Mouse (Mus musculus): ENCODE measurements around the gene Fam3b. TPM values are rescaled to one million over a fixed set of nuclear protein-coding genes. Genes with fewer than 3 reads are reported as not detected.

Fam3b gene
- polyA plus RNA-seq (2016; fragmentation: Nextera tagmentation; extraction: Ambion mirVana): not detected in 2 replicates

GRCm38 (mm10) chr16:97514099-97514940, at the start of gene Fam3b:
Fam3b (minus strand) TSS chr16:97514816.
- Histone ChIP-seq H3K27me3 (ENCODE audit: low read depth, poor library complexity, severe bottlenecking) (no peaks in the 10 kb centered on the region), H3K4me1 (no peaks in the 10 kb centered on the region), H3K27ac (replicated peaks) (no peak within 1 kb of the TSS), H3K4me3 (no peak within 1 kb of the TSS), H3K9me3 (replicated peaks) (no peaks in the 10 kb centered on the region), H3K36me3 (no peaks in the 10 kb centered on the region)
- 75% methylated on average over 4 of the region's 4 CpGs for WGBS
- DNase-seq (ENCODE audit: low spot score): no peak

DNA sequence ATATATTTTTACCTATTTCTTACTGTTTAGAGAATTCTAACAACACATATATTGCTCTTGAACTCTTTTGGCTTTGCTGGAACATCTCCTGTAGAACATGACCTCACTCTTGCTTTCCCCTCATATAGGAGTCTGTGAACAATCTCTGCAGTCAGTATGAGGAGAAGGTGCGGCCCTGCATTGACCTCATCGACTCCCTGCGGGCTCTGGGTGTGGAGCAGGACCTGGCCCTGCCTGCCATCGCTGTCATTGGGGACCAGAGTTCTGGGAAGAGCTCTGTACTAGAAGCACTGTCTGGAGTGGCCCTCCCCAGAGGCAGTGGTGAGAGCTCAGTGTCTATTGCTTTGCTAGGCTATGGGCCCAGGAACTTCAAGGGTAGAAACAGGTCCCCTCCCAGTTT, 29.7 kb upstream of the Fam3b start:
- no peaks in the 10 kb centered on the region for H3K4me1 ChIP-seq
- H3K9me3 ChIP-seq (replicated peaks): no peaks in the 10 kb centered on the region
- H3K4me3 ChIP-seq: no peak overlapping the region
- DNase-seq (ENCODE audit: low spot score): no peak
- H3K27me3 ChIP-seq (ENCODE audit: low read depth, poor library complexity, severe bottlenecking): no peaks in the 10 kb centered on the region
- H3K36me3 ChIP-seq: no peaks in the 10 kb centered on the region
- no peak overlapping the region for H3K27ac ChIP-seq (replicated peaks)
- WGBS: 86% methylated on average over 4 of the region's 4 CpGs

DNA sequence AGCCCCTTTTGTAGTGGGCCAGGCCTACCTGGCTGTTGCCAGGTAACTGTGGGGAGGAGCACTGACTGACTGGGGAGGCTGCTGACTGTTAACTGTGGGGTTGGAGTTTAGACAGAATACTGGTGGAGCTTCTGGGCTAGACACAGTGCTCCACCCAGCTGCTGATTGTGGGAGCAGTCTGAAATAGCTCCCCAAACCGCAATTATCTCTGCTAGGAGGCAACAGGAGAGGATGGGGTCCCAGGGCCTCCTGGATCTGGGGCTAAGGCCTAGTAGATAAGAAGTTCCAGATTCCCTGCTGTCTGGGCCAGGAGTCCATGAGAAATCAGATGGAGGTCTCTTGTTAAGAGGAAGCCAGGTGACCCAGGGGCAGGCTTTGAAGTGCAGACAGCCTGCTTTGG, 22.2 kb upstream of the Fam3b start:
- H3K9me3 ChIP-seq (replicated peaks): no peaks in the 10 kb centered on the region
- DNase-seq (ENCODE audit: low spot score): no peak
- WGBS: 83% methylated on average over 1 of the region's 1 CpGs
- H3K4me3 ChIP-seq: no peak overlapping the region
- H3K27me3 ChIP-seq (ENCODE audit: low read depth, poor library complexity, severe bottlenecking): no peaks in the 10 kb centered on the region
- H3K4me1 ChIP-seq: peaks cover 30% of the 10 kb centered on the region
- no peaks in the 10 kb centered on the region for H3K36me3 ChIP-seq
- H3K27ac ChIP-seq (replicated peaks): peak overlapping the region; percentile 82

DNA sequence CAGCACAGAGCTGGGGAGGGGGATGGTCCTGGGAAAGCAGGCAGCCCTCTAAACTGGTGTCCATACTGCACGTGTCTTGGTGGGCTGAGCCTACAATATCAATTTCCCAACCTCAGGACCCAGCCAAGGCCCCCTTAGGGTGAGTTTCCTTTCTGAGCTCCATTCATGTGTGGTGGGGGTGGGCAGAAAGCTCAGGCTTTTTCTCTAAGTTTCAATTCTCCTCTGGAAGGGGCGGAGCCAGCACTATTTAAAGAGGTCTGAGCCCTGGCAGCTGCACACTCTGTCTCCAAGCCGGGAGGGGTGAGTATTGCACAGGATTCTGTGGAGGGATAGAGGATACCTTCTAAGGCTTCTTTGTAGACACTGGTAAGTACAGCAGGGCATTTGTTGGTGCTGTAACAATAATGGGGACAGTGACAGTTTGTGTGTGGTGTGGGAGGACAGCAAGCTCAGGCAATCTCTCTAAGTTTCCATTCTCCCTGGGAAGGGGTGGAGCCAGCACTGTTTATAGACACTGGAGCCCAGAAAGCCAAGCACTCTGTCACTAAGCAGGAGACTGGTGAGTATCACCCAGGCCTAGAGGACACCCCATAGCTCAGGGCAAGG, 21.3 kb upstream of the Fam3b start:
- 1% methylated on average over 3 of the region's 3 CpGs for WGBS
- Histone ChIP-seq H3K36me3 (no peaks in the 10 kb centered on the region), H3K27ac (replicated peaks) (peak overlapping the region; percentile 82), H3K9me3 (replicated peaks) (no peaks in the 10 kb centered on the region), H3K27me3 (ENCODE audit: low read depth, poor library complexity, severe bottlenecking) (no peaks in the 10 kb centered on the region), H3K4me3 (peak overlapping the region; percentile 32), H3K4me1 (peaks cover 30% of the 10 kb centered on the region)
- DNase-seq (ENCODE audit: low spot score): peak; percentile 56

GRCm38 (mm10) chr16:97534876-97535461, 20.4 kb upstream of the Fam3b start:
- DNase-seq (ENCODE audit: low spot score): peak; percentile 16
- Histone ChIP-seq H3K27me3 (ENCODE audit: low read depth, poor library complexity, severe bottlenecking) (no peaks in the 10 kb centered on the region), H3K9me3 (replicated peaks) (no peaks in the 10 kb centered on the region), H3K27ac (replicated peaks) (peak overlapping the region; percentile 82), H3K4me3 (no peak overlapping the region), H3K36me3 (no peaks in the 10 kb centered on the region), H3K4me1 (peaks cover 30% of the 10 kb centered on the region)
- 43% methylated on average over 5 of the region's 5 CpGs for WGBS

GRCm38 (mm10) chr16:97534448-97534847, 19.8 kb upstream of the Fam3b start:
- H3K4me3 ChIP-seq: no peak overlapping the region
- H3K27ac ChIP-seq (replicated peaks): peak overlapping the region; percentile 82
- no peaks in the 10 kb centered on the region for H3K27me3 ChIP-seq (ENCODE audit: low read depth, poor library complexity, severe bottlenecking)
- H3K4me1 ChIP-seq: peaks cover 30% of the 10 kb centered on the region
- DNase-seq (ENCODE audit: low spot score): no peak
- H3K9me3 ChIP-seq (replicated peaks): no peaks in the 10 kb centered on the region
- 50% methylated on average over 1 of the region's 1 CpGs for WGBS
- H3K36me3 ChIP-seq: no peaks in the 10 kb centered on the region

GRCm38 (mm10) chr16:97533751-97534150, 19.1 kb upstream of the Fam3b start:
- no peak for DNase-seq (ENCODE audit: low spot score)
- H3K36me3 ChIP-seq: no peaks in the 10 kb centered on the region
- WGBS: 90% methylated on average over 5 of the region's 5 CpGs
- peaks cover 30% of the 10 kb centered on the region for H3K4me1 ChIP-seq
- no peaks in the 10 kb centered on the region for H3K9me3 ChIP-seq (replicated peaks)
- no peak overlapping the region for H3K27ac ChIP-seq (replicated peaks)
- H3K27me3 ChIP-seq (ENCODE audit: low read depth, poor library complexity, severe bottlenecking): no peaks in the 10 kb centered on the region
- H3K4me3 ChIP-seq: no peak overlapping the region

DNA sequence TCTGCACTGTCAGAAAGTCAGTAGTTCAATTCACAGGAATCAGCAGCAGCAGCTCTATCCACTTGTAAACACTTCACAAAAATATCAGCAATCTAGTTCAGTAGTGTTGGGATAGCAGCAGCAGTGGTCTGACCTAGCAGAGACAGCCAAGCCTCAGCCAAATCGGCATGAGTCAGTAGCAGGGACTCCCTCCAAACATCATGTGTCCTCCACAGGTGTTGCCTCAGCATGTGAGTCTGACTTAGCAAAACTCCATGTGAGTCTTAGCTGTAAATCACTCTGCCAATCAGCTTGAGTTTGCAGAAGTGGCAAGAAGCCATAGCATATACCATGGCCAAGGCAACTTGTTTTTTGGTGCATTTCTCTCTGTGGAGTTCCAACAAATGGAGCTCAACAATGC, 18.5 kb upstream of the Fam3b start:
- 88% methylated on average over 1 of the region's 1 CpGs for WGBS
- DNase-seq (ENCODE audit: low spot score): no peak
- H3K27ac ChIP-seq (replicated peaks): no peak overlapping the region

DNA sequence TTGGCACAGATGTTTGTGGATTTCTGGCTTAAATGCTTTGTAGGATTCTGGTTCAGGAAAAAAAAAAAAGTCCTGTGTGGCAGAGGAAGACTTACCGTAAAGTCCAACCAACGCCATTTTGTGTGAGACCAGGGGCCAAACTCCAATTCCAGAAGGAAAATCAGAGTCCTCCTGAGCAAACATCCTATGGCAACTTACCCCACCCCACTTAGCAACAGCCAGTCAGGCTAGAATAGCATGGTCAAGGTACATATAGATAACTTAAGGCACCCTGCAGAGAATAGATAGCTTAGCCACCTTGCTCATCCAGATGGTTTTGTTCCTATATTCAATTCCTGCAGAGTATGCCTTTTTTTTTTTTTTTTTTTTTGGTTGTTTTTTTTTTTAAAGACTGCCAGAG, 14.6 kb upstream of the Fam3b start:
- Histone ChIP-seq H3K4me3 (no peak overlapping the region), H3K27me3 (ENCODE audit: low read depth, poor library complexity, severe bottlenecking) (no peaks in the 10 kb centered on the region), H3K27ac (replicated peaks) (no peak overlapping the region), H3K4me1 (no peaks in the 10 kb centered on the region), H3K36me3 (no peaks in the 10 kb centered on the region), H3K9me3 (replicated peaks) (no peaks in the 10 kb centered on the region)
- no peak for DNase-seq (ENCODE audit: low spot score)
- 95% methylated on average over 2 of the region's 2 CpGs for WGBS

More for the DNA sequence above, 18.5 kb upstream of the Fam3b start:
- Histone ChIP-seq H3K4me1 (peaks cover 30% of the 10 kb centered on the region), H3K27me3 (ENCODE audit: low read depth, poor library complexity, severe bottlenecking) (no peaks in the 10 kb centered on the region), H3K4me3 (no peak overlapping the region), H3K9me3 (replicated peaks) (no peaks in the 10 kb centered on the region), H3K36me3 (no peaks in the 10 kb centered on the region)

DNA sequence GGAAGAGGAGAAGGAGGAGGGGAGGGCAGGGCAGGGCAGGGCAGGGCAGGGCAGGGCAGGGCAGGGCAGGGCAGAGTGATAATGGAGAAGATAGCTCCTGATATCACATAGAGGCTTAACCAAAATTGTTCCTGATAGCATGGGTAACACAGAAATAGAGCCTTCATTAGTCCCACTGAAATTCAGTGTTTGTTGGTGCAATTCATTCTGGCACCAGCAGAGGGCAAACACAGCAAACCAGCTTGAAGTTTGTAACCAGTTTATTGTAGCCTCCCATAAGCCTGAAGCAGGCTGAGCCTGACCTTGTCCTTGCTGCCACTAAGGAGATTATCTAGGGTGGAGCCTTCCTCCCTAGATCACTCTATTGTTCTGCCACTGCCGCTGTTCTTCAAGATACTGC, 8.4 kb upstream of the Fam3b start:
- Histone ChIP-seq H3K27ac (replicated peaks) (no peak overlapping the region), H3K36me3 (no peaks in the 10 kb centered on the region), H3K4me1 (no peaks in the 10 kb centered on the region), H3K27me3 (ENCODE audit: low read depth, poor library complexity, severe bottlenecking) (no peaks in the 10 kb centered on the region), H3K4me3 (no peak overlapping the region), H3K9me3 (replicated peaks) (no peaks in the 10 kb centered on the region)
- peak; percentile 64 for DNase-seq (ENCODE audit: low spot score)
- 4% methylated on average over 1 of the region's 1 CpGs for WGBS

DNA sequence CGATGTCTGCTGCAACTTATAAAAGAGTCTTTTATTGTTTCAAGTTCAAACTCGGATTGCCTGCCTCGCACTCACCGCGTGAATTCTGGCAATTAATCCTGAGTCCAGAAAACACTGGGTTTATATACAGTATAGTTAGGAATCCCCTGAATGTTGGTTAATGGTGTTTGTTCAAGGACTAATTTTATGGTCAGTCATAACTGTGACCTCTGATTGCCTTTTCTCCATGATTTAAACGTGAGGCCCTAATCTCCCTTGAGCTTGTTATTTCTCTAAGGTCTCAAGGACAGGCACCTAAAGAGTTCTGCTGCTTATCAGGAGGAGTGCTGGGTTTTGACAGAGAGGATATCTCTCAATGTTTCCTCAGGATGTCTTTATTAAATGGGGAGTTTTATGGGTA, 7.4 kb upstream of the Fam3b start:
- no peak for DNase-seq (ENCODE audit: low spot score)
- Histone ChIP-seq H3K27ac (replicated peaks) (no peak overlapping the region), H3K36me3 (no peaks in the 10 kb centered on the region), H3K4me3 (no peak overlapping the region), H3K9me3 (replicated peaks) (no peaks in the 10 kb centered on the region), H3K4me1 (no peaks in the 10 kb centered on the region), H3K27me3 (ENCODE audit: low read depth, poor library complexity, severe bottlenecking) (no peaks in the 10 kb centered on the region)
- 90% methylated on average over 6 of the region's 6 CpGs for WGBS

DNA sequence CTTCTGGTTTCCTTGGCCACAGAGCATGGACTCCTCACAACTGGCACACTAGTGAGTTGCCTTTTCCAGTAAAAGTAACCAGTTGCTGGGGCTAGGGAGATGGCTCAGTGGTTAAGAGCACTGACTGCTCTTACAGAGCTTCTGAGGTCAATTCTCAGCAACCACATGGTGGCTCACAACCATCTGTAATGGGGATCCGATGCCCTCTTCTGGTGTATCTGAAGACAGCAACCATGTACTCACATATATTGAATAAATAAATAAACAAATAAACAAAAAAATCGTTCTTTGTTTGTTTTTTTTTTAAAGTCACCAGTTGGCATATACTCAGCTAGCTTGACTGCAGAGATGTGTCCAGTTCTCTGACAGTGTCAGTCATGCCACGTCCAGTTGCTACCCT, 1.7 kb upstream of the Fam3b start:
- WGBS: 74% methylated on average over 3 of the region's 3 CpGs
- H3K36me3 ChIP-seq: no peaks in the 10 kb centered on the region
- no peaks in the 10 kb centered on the region for H3K4me1 ChIP-seq
- H3K27me3 ChIP-seq (ENCODE audit: low read depth, poor library complexity, severe bottlenecking): no peaks in the 10 kb centered on the region
- no peak overlapping the region for H3K4me3 ChIP-seq
- H3K27ac ChIP-seq (replicated peaks): no peak overlapping the region
- H3K9me3 ChIP-seq (replicated peaks): no peaks in the 10 kb centered on the region
- DNase-seq (ENCODE audit: low spot score): no peak

GRCm38 (mm10) chr16:97512347-97512751, 2.3 kb downstream of the Fam3b start:
- Histone ChIP-seq H3K4me3 (no peak overlapping the region), H3K4me1 (no peaks in the 10 kb centered on the region), H3K27me3 (ENCODE audit: low read depth, poor library complexity, severe bottlenecking) (no peaks in the 10 kb centered on the region), H3K27ac (replicated peaks) (no peak overlapping the region), H3K9me3 (replicated peaks) (no peaks in the 10 kb centered on the region), H3K36me3 (no peaks in the 10 kb centered on the region)
- DNase-seq (ENCODE audit: low spot score): no peak
- 84% methylated on average over 12 of the region's 12 CpGs for WGBS

Data from midbrain, embryonic 10.5 days (tissue).